Mouse (Mus musculus) neutrophil, adult 5-6 weeks (primary cell): ENCODE data around the gene Elf3. TPM values are rescaled to one million over a fixed set of nuclear protein-coding genes. Genes with fewer than 3 reads are reported as not detected.

Source experiments
- total RNA-seq: library from RNA; stranded (forward); fragments of 200-1000 nt; gene quantifications from 2 replicates; pipeline ENCODE4 v1.2.3, GENCODE M21; 2017

Elf3 gene
- total RNA-seq, 1 experiment from 2014 or later, result 3.5 TPM

Other genes with a start within 250 kb of the Elf3 start
- not detected in 2 replicates for gene Lgr6, start 153.3 kb downstream of the Elf3 start, total RNA-seq
- 20.7 and 23.2 TPM in 2 replicates for gene Ptpn7, start 125.9 kb downstream of the Elf3 start, total RNA-seq
- 94.3 and 106 TPM in 2 replicates for gene Arl8a, start 111.7 kb downstream of the Elf3 start, total RNA-seq
- gene Gpr37l1, start 90.9 kb downstream of the Elf3 start, total RNA-seq, result 0.12 TPM in 1 of 2 replicates, not detected in the other
- gene Rnpep, start 25.5 kb upstream of the Elf3 start, total RNA-seq, result 70.6 and 71.6 TPM in 2 replicates
- 4.0 and 5.9 TPM in 2 replicates for gene Timm17a, start 55.2 kb upstream of the Elf3 start, total RNA-seq
- gene Lmod1, start 66.2 kb upstream of the Elf3 start, total RNA-seq, result not detected in 2 replicates
- not detected in 2 replicates for gene Shisa4, start 116.7 kb upstream of the Elf3 start, total RNA-seq
- 36.1 and 42.1 TPM in 2 replicates for gene Ipo9, start 171.9 kb upstream of the Elf3 start, total RNA-seq